ENCODE assay signal across 22 mouse cellular contexts in the genomic region with DNA sequence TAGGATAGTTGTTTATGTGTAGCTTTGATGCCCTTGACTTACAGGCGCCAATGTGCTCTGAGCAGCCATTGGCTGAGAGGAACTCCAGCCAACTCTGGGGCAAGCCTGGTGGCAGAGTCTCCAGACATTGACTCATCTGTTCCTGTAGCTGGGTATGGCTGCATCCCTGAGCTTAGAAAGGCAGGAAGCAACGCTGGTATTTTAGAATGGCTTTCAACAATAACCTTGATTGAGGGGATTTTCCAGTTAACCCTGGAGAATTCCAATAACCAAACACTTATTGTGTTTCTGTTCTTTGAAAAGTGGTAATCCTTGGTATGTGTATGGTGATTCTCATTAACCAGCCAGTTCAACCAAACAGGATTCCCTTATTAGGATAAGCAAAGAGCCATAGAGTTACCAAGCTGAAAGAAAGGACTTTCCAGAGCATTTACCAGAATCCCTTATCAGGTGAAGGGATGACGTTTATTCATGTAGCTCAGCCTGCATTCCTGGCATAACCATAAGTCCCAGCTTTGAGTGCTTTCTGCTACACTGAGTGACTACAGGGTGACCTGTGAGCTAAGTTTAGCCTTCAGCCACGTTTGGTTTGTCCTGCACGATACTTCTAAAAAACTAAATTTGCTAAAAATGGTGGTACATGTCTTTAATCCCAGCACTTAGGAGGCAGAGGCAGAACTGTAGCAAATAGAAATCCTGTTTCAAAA. TPM values are rescaled to one million over a fixed set of nuclear protein-coding genes. Genes with fewer than 3 reads are reported as not detected.
A peak's percentile ranks its signal among the peaks of the same experiment; 100 is the strongest.
DNase-seq lines count a peak whose midpoint lies in the region; ATAC-seq and TF ChIP-seq lines count a peak whose summit lies in the region.
"Had no signal": no experiment of that assay in that cellular context is flagged by ENCODE, and none has a peak within 500 bp of the region (broad histone marks: within the 10 kb centered on the region; RNA-seq: fewer than 3 reads in every experiment).

No protein-coding gene starts in this region.

- no peak overlapping the region for H3K4me3 ChIP-seq in heart, adult 2 months
- H3K4me3 ChIP-seq in lung, embryonic 16.5 days (ENCODE audit: low read length): no peak overlapping the region
- no peak overlapping the region for H3K4me3 ChIP-seq in brown adipose tissue, adult 24 weeks (ENCODE audit: insufficient read depth, low read depth, low read length)
- H3K4me3 ChIP-seq: embryonic facial prominence, embryonic 13.5 days; hindbrain, embryonic 12.5 days; midbrain, embryonic 15.5 days had no signal

- DNase-seq in heart, adult 2 months: no peak
- no peak for DNase-seq in heart, adult 9 months (ENCODE audit: low spot score in 2 of 2)
- DNase-seq in lung, postnatal 10 days: no peak
- no peak for DNase-seq in right cerebral cortex, adult 18-20 months
- no peak for DNase-seq in frontal cortex, postnatal 14 days (ENCODE audit: low spot score in 2 of 2)
- DNase-seq: adrenal gland, postnatal 25 days; cerebellum, adult 9-11 months; gastrocnemius, postnatal 10 days; kidney, adult 8-10 months; kidney, postnatal 4 days; liver; liver, postnatal 0 days; retina, postnatal 1 day; thymus, postnatal 36 days had no signal

- no peak for TF ChIP-seq POLR2A in heart, adult 2 months (IDR thresholded peaks at IDR 0.05; ENCODE audit: insufficient read depth, low read depth, low read length)

- intact Hi-C loops in heart, adult 2 months (cut with DNase I): no loop called here

- WGBS in heart, adult 2 months: 22% methylated on average over 5 of the region's 5 CpGs
- WGBS in lung, embryonic 16.5 days: 38% methylated on average over 5 of the region's 5 CpGs

- ATAC-seq in lung, embryonic 16.5 days (ENCODE audit: low read depth): peak; percentile 34; the same call in 1 of the 2 replicates
- ATAC-seq: CD4-positive, CD25-positive, alpha-beta regulatory T cell, adult 4 months; inflammation-experienced regulatory T-cells, adult 6 months; liver, postnatal 0 days; midbrain, embryonic 15.5 days had no signal

- H3K4me2 ChIP-seq in lung, embryonic 16.5 days (ENCODE audit: low read depth, low read length): no peak overlapping the region
- H3K4me2 ChIP-seq: embryonic facial prominence, embryonic 13.5 days; hindbrain, embryonic 12.5 days; midbrain, embryonic 15.5 days had no signal

- H3K9me3 ChIP-seq in lung, embryonic 16.5 days (ENCODE audit: control insufficient read depth, low read length): no peaks in the 10 kb centered on the region
- H3K9me3 ChIP-seq: embryonic facial prominence, embryonic 13.5 days; G1E; hindbrain, embryonic 12.5 days; midbrain, embryonic 15.5 days had no signal

- no peak for TF ChIP-seq CTCF in heart, adult 2 months (IDR thresholded peaks at IDR 0.05)

- no peaks in the 10 kb centered on the region for H3K27me3 ChIP-seq in heart, adult 2 months (ENCODE audit: control insufficient read depth, insufficient read depth, low read length)
- H3K27me3 ChIP-seq in lung, embryonic 16.5 days (ENCODE audit: control insufficient read depth, insufficient read depth, low read depth, low read length): no peaks in the 10 kb centered on the region
- H3K27me3 ChIP-seq: embryonic facial prominence, embryonic 13.5 days; hindbrain, embryonic 12.5 days; midbrain, embryonic 15.5 days had no signal

- no peak overlapping the region for H3K9ac ChIP-seq in heart, adult 2 months (ENCODE audit: low read depth, low read length)
- no peak overlapping the region for H3K9ac ChIP-seq in lung, embryonic 16.5 days (ENCODE audit: low read length)
- H3K9ac ChIP-seq: embryonic facial prominence, embryonic 13.5 days; hindbrain, embryonic 12.5 days; liver, postnatal 0 days; midbrain, embryonic 15.5 days had no signal

- no peak for TF ChIP-seq EP300 in heart, adult 2 months (IDR thresholded peaks at IDR 0.05; ENCODE audit: insufficient read depth, low read depth, low read length)

- peaks cover 2% of the 10 kb centered on the region for H3K36me3 ChIP-seq in heart, adult 2 months (ENCODE audit: control insufficient read depth, insufficient read depth, low read length)
- H3K36me3 ChIP-seq in lung, embryonic 16.5 days (ENCODE audit: control insufficient read depth, insufficient read depth, low read length): no peaks in the 10 kb centered on the region
- H3K36me3 ChIP-seq: hindbrain, embryonic 12.5 days; midbrain, embryonic 15.5 days had no signal

- H3K27ac ChIP-seq in heart, adult 2 months: peak overlapping the region; percentile 90
- H3K27ac ChIP-seq in lung, embryonic 16.5 days (ENCODE audit: low read length): peak overlapping the region; percentile 23; the same call in 1 of the 2 replicates
- peak overlapping the region; percentile 51 for H3K27ac ChIP-seq in brown adipose tissue, adult 24 weeks (replicated peaks; ENCODE audit: low read depth, low read length)
- H3K27ac ChIP-seq: embryonic facial prominence, embryonic 13.5 days; hindbrain, embryonic 12.5 days; midbrain, embryonic 15.5 days had no signal

- no peaks in the 10 kb centered on the region for H3K79me2 ChIP-seq in heart, adult 2 months (replicated peaks; ENCODE audit: control insufficient read depth, insufficient read depth, low read length)

- peaks cover 30% of the 10 kb centered on the region for H3K4me1 ChIP-seq in heart, adult 2 months (ENCODE audit: control insufficient read depth, insufficient read depth, low read length)
- peaks cover 22% of the 10 kb centered on the region for H3K4me1 ChIP-seq in lung, embryonic 16.5 days (replicated peaks; ENCODE audit: control insufficient read depth, insufficient read depth, low read length)
- peaks cover 15% of the 10 kb centered on the region for H3K4me1 ChIP-seq in brown adipose tissue, adult 24 weeks (ENCODE audit: control insufficient read depth, insufficient read depth, insufficient read length, low read length)

RNA-seq across cellular contexts. Expression of gene Mrpl33, which starts 28.6 kb away (rescaled TPM):
- total RNA-seq in heart, adult 2 months (2021): 100 to 1,000 TPM; 281 to 332 TPM
- 47.7 and 66.6 TPM in 2 replicates for polyA plus RNA-seq in heart, adult 2 months (2012; rRNA removed)
- polyA plus RNA-seq in lung, embryonic 16.5 days (2015; fragmentation: Nextera tagmentation; extraction: Ambion mirVana): 286 and 307 TPM in 2 replicates
- 464 and 474 TPM in 2 replicates for polyA plus RNA-seq in brown adipose tissue, adult 24 weeks (2012; ENCODE audit: insufficient read depth, insufficient read length, missing spikeins)

RNA-seq across cellular contexts. Expression of gene Supt7l, which starts 40.5 kb away (rescaled TPM):
- 10 to 100 TPM; 13.3 to 14.6 TPM for total RNA-seq in heart, adult 2 months (2021)
- 11.2 and 14.4 TPM in 2 replicates for polyA plus RNA-seq in heart, adult 2 months (2012; rRNA removed)
- 21.9 and 22.1 TPM in 2 replicates for polyA plus RNA-seq in lung, embryonic 16.5 days (2015; fragmentation: Nextera tagmentation; extraction: Ambion mirVana)
- 11.2 and 11.5 TPM in 2 replicates for polyA plus RNA-seq in brown adipose tissue, adult 24 weeks (2012; ENCODE audit: insufficient read depth, insufficient read length, missing spikeins)

RNA-seq across cellular contexts. Expression of gene Slc4a1ap, which starts 41.3 kb away (rescaled TPM):
- total RNA-seq in heart, adult 2 months (2021): 10 to 100 TPM; 20.8 to 22.6 TPM
- 7.5 and 13.1 TPM in 2 replicates for polyA plus RNA-seq in heart, adult 2 months (2012; rRNA removed)
- 23.8 and 27.2 TPM in 2 replicates for polyA plus RNA-seq in lung, embryonic 16.5 days (2015; fragmentation: Nextera tagmentation; extraction: Ambion mirVana)
- polyA plus RNA-seq in brown adipose tissue, adult 24 weeks (2012; ENCODE audit: insufficient read depth, insufficient read length, missing spikeins): 15.2 and 18.4 TPM in 2 replicates

Comparison
In these comparisons a context has a peak if more than half of its experiments do, and no peak if none do; other contexts are left out.
1. H3K27ac ChIP-seq: peak in every context shown above with its lines; median percentile 90 in heart, adult 2 months; 51 in brown adipose tissue, adult 24 weeks; 23 in lung, embryonic 16.5 days.